10 mouse cellular contexts compared by ENCODE assay signal in genomic region chr4:115878216-115878678, GRCm38 (mm10). TPM values are rescaled to one million over a fixed set of nuclear protein-coding genes. Genes with fewer than 3 reads are reported as not detected.
DNase-seq lines count a peak whose midpoint lies in the region; ATAC-seq and TF ChIP-seq lines count a peak whose summit lies in the region.
"Had no signal": no experiment of that assay in that cellular context is flagged by ENCODE, and none has a peak within 500 bp of the region (broad histone marks: within the 10 kb centered on the region; RNA-seq: fewer than 3 reads in every experiment).

No protein-coding gene starts in this region.

- peak overlapping the region; percentile 24; the same call in 1 of the 2 replicates for H3K4me2 ChIP-seq in hindbrain, embryonic 14.5 days (replicated peaks)
- peak overlapping the region; percentile 48 for H3K4me2 ChIP-seq in neural tube, embryonic 12.5 days (replicated peaks)
- H3K4me2 ChIP-seq in intestine, postnatal 0 days (replicated peaks; ENCODE audit: low read depth): no peak overlapping the region
- H3K4me2 ChIP-seq: liver, embryonic 13.5 days had no signal

- no peak overlapping the region for H3K4me3 ChIP-seq in kidney, adult 2 months (ENCODE audit: insufficient read depth, low read depth, low read length)
- no peak overlapping the region for H3K4me3 ChIP-seq in hindbrain, embryonic 14.5 days (replicated peaks; ENCODE audit: low read length)
- H3K4me3 ChIP-seq in neural tube, embryonic 12.5 days: no peak overlapping the region
- H3K4me3 ChIP-seq in intestine, postnatal 0 days (ENCODE audit: low read depth, low read length): no peak overlapping the region
- H3K4me3 ChIP-seq: liver, embryonic 13.5 days had no signal

- no peak for TF ChIP-seq CTCF in kidney, adult 2 months (conservative IDR thresholded peaks at IDR 0.05; ENCODE audit: insufficient read depth, insufficient read length, low read depth, low read length)
- TF ChIP-seq CTCF in intestine, postnatal 0 days (IDR thresholded peaks at IDR 0.05; ENCODE audit: low read depth): no peak

- peak; percentile 52 for ATAC-seq in hindbrain, embryonic 14.5 days (ENCODE audit: low FRiP score)
- peak; percentile 48 for ATAC-seq in neural tube, embryonic 12.5 days (ENCODE audit: low FRiP score, low read depth)
- ATAC-seq in intestine, postnatal 0 days: no peak

- TF ChIP-seq POLR2A in kidney, adult 2 months (IDR thresholded peaks at IDR 0.05; ENCODE audit: low read depth, low read length): no peak

- no peaks in the 10 kb centered on the region for H3K9me3 ChIP-seq in hindbrain, embryonic 14.5 days (ENCODE audit: control insufficient read depth, low read length)
- H3K9me3 ChIP-seq in neural tube, embryonic 12.5 days: no peaks in the 10 kb centered on the region
- no peaks in the 10 kb centered on the region for H3K9me3 ChIP-seq in intestine, postnatal 0 days (ENCODE audit: control insufficient read depth)
- H3K9me3 ChIP-seq: liver, embryonic 13.5 days had no signal

- no peaks in the 10 kb centered on the region for H3K27me3 ChIP-seq in kidney, adult 2 months (replicated peaks; ENCODE audit: control insufficient read depth, insufficient read depth, low read length)
- H3K27me3 ChIP-seq in hindbrain, embryonic 14.5 days (ENCODE audit: control insufficient read depth, insufficient read depth, low read length): no peaks in the 10 kb centered on the region
- H3K27me3 ChIP-seq in neural tube, embryonic 12.5 days (replicated peaks): no peaks in the 10 kb centered on the region; the same call in 1 of the 2 replicates
- H3K27me3 ChIP-seq in intestine, postnatal 0 days (replicated peaks; ENCODE audit: control insufficient read depth, insufficient read depth, low read length): no peaks in the 10 kb centered on the region
- H3K27me3 ChIP-seq: liver, embryonic 13.5 days had no signal

- 35% methylated on average over 11 of the region's 11 CpGs for WGBS in kidney, adult 2 months
- 3% methylated on average over 11 of the region's 11 CpGs for WGBS in hindbrain, embryonic 14.5 days
- 2% methylated on average over 11 of the region's 11 CpGs for WGBS in neural tube, embryonic 12.5 days
- WGBS in intestine, postnatal 0 days: 29% methylated on average over 11 of the region's 11 CpGs

- peak overlapping the region; percentile 43; the same call in 1 of the 2 replicates for H3K9ac ChIP-seq in hindbrain, embryonic 14.5 days
- peak overlapping the region; percentile 14; the same call in 1 of the 2 replicates for H3K9ac ChIP-seq in neural tube, embryonic 12.5 days
- H3K9ac ChIP-seq in intestine, postnatal 0 days (ENCODE audit: low read depth, low read length): no peak overlapping the region
- H3K9ac ChIP-seq: liver, embryonic 13.5 days had no signal

- no peaks in the 10 kb centered on the region for H3K4me1 ChIP-seq in kidney, adult 2 months (ENCODE audit: control insufficient read depth, insufficient read depth, low read length)
- peaks cover 25% of the 10 kb centered on the region for H3K4me1 ChIP-seq in hindbrain, embryonic 14.5 days (replicated peaks; ENCODE audit: control insufficient read depth, insufficient read depth, low read length)
- peaks cover 43% of the 10 kb centered on the region for H3K4me1 ChIP-seq in neural tube, embryonic 12.5 days
- H3K4me1 ChIP-seq in intestine, postnatal 0 days (replicated peaks; ENCODE audit: control insufficient read depth, insufficient read depth, low read length): no peaks in the 10 kb centered on the region; the same call in 1 of the 2 replicates

- H3K36me3 ChIP-seq in kidney, adult 2 months (ENCODE audit: control insufficient read depth, insufficient read depth, low read length): no peaks in the 10 kb centered on the region; the same call in 1 of the 2 replicates
- peaks cover 8% of the 10 kb centered on the region; the same call in 1 of the 2 replicates for H3K36me3 ChIP-seq in hindbrain, embryonic 14.5 days (replicated peaks; ENCODE audit: control insufficient read depth, insufficient read depth)
- peaks cover 22% of the 10 kb centered on the region for H3K36me3 ChIP-seq in neural tube, embryonic 12.5 days
- H3K36me3 ChIP-seq in intestine, postnatal 0 days (ENCODE audit: control insufficient read depth, insufficient read depth): peaks cover 37% of the 10 kb centered on the region

- H3K27ac ChIP-seq in kidney, adult 2 months (ENCODE audit: insufficient read depth, low read depth, low read length): no peak overlapping the region
- peak overlapping the region; percentile 56 for H3K27ac ChIP-seq in hindbrain, embryonic 14.5 days
- no peak overlapping the region; the same call in 1 of the 2 replicates for H3K27ac ChIP-seq in neural tube, embryonic 12.5 days
- no peak overlapping the region for H3K27ac ChIP-seq in intestine, postnatal 0 days (ENCODE audit: low read depth, low read length)
- H3K27ac ChIP-seq: liver, embryonic 13.5 days had no signal

- peak; percentile 19 for DNase-seq in kidney, postnatal 10 days
- no peak for DNase-seq in kidney, adult 2 months
- DNase-seq in embryo, embryonic 9.5 days (ENCODE audit: extremely low spot score): peak; percentile 78
- no peak for DNase-seq in hindbrain, embryonic 14.5 days (ENCODE audit: low spot score)
- DNase-seq in frontal cortex, postnatal 10 days (ENCODE audit: low spot score in 2 of 2): no peak
- DNase-seq in urinary bladder, adult 18-20 months (ENCODE audit: low spot score in 2 of 2): no peak
- DNase-seq: kidney, postnatal 36 days; liver, embryonic 13.5 days had no signal

RNA-seq across cellular contexts. Expression of gene Kncn, which starts 6.0 kb away (rescaled TPM):
- 0.07 TPM in 1 of 2 replicates, not detected in the other for polyA plus RNA-seq in kidney, adult 2 months (2012; rRNA removed)
- 0.13 TPM in 1 of 2 replicates, not detected in the other for polyA plus RNA-seq in hindbrain, embryonic 14.5 days (2014; fragmentation: Nextera tagmentation; extraction: Ambion mirVana)
- polyA plus RNA-seq in neural tube, embryonic 12.5 days (2016; fragmentation: Nextera tagmentation; extraction: Ambion mirVana): not detected in 2 replicates
- polyA plus RNA-seq in intestine, postnatal 0 days (2015; fragmentation: Nextera tagmentation; extraction: Ambion mirVana): not detected in 2 replicates
- polyA plus RNA-seq: liver, embryonic 13.5 days had no signal

RNA-seq across cellular contexts. Expression of gene 6430628N08Rik, which starts 12.2 kb away (rescaled TPM):
- polyA plus RNA-seq in kidney, adult 2 months (2012; rRNA removed): not detected in 2 replicates
- polyA plus RNA-seq in hindbrain, embryonic 14.5 days (2014; fragmentation: Nextera tagmentation; extraction: Ambion mirVana): 0.13 TPM in 1 of 2 replicates, not detected in the other
- polyA plus RNA-seq in neural tube, embryonic 12.5 days (2016; fragmentation: Nextera tagmentation; extraction: Ambion mirVana): not detected in 2 replicates
- polyA plus RNA-seq in intestine, postnatal 0 days (2015; fragmentation: Nextera tagmentation; extraction: Ambion mirVana): not detected in 2 replicates
- polyA plus RNA-seq: liver, embryonic 13.5 days had no signal

RNA-seq across cellular contexts. Expression of gene Mknk1, which starts 39.2 kb away (rescaled TPM):
- polyA plus RNA-seq in kidney, adult 2 months (2012; rRNA removed): 30.6 and 33.8 TPM in 2 replicates
- polyA plus RNA-seq in hindbrain, embryonic 14.5 days (2014; fragmentation: Nextera tagmentation; extraction: Ambion mirVana): 21.3 and 21.6 TPM in 2 replicates
- polyA plus RNA-seq in neural tube, embryonic 12.5 days (2016; fragmentation: Nextera tagmentation; extraction: Ambion mirVana): 24.8 and 26.4 TPM in 2 replicates
- 12.8 and 15.1 TPM in 2 replicates for polyA plus RNA-seq in intestine, postnatal 0 days (2015; fragmentation: Nextera tagmentation; extraction: Ambion mirVana)

RNA-seq across cellular contexts. Expression of gene Mob3c, which starts 50.4 kb away (rescaled TPM):
- polyA plus RNA-seq in kidney, adult 2 months (2012; rRNA removed): 17.8 and 18.5 TPM in 2 replicates
- polyA plus RNA-seq in hindbrain, embryonic 14.5 days (2014; fragmentation: Nextera tagmentation; extraction: Ambion mirVana): 5.5 and 5.8 TPM in 2 replicates
- 6.2 TPM in 2 replicates for polyA plus RNA-seq in neural tube, embryonic 12.5 days (2016; fragmentation: Nextera tagmentation; extraction: Ambion mirVana)
- 11.8 and 13.6 TPM in 2 replicates for polyA plus RNA-seq in intestine, postnatal 0 days (2015; fragmentation: Nextera tagmentation; extraction: Ambion mirVana)

Comparison
In these comparisons a context has a peak if more than half of its experiments do, and no peak if none do; other contexts are left out.
1. DNase-seq: peak in kidney, postnatal 10 days (single experiment) and embryo, embryonic 9.5 days (single experiment); none in kidney, adult 2 months (single experiment), hindbrain, embryonic 14.5 days (single experiment), frontal cortex, postnatal 10 days (0 of 2) and urinary bladder, adult 18-20 months (0 of 2).